Mouse (Mus musculus) MEL (cell line): Measurements from ENCODE around the gene Rp9. TPM values are rescaled to one million over a fixed set of nuclear protein-coding genes. Genes with fewer than 3 reads are reported as not detected.
A peak's percentile ranks its signal among the peaks of the same experiment; 100 is the strongest.

ENCODE experiments used
- DNase-seq: peaks from one replicate; pipeline ENCODE4 v3.0.0; 2011; ENCODE audit warnings: low read depth, low spot score
- H3K27ac ChIP-seq: 2 replicates; pipeline ENCODE4 v1.5.1; 2012; ENCODE audit warnings: low read depth, mild to moderate bottlenecking, control low read depth, low read length, moderate library complexity; ENCODE audit not compliant: control insufficient read depth
- H3K27me3 ChIP-seq, 2 experiments: fragments of 150-350 bp in 1 of 2; sonication (generic) in 1 of 2; 2 replicates each; pipeline ENCODE4 v1.6.1; 2012; ENCODE audit warnings: low read length in 2 of 2, mild to moderate bottlenecking in 2 of 2, improper control_type of control experiment in 1 of 2, moderate library complexity in 1 of 2; ENCODE audit not compliant: insufficient read depth in 2 of 2, control insufficient read depth in 1 of 2
- H3K36me3 ChIP-seq, 2 experiments: 2 replicates each; pipeline ENCODE4 v1.6.1; 2012 to 2014; ENCODE audit warnings: low read length in 2 of 2, improper control_type of control experiment in 1 of 2, inconsistent platforms in 1 of 2, mild to moderate bottlenecking in 1 of 2; ENCODE audit not compliant: insufficient read depth in 2 of 2, control insufficient read depth in 1 of 2
- H3K4me1 ChIP-seq, 2 experiments: fragments of 150-350 bp in 1 of 2; sonication (generic) in 1 of 2; 2 replicates each; pipeline ENCODE4 v1.6.1; 2012; ENCODE audit warnings: low read length in 2 of 2, improper control_type of control experiment in 1 of 2, mild to moderate bottlenecking in 1 of 2; ENCODE audit not compliant: insufficient read depth in 2 of 2, control insufficient read depth in 1 of 2
- H3K4me3 ChIP-seq, 2 experiments: fragments of 150-350 bp in 1 of 2; sonication (generic) in 1 of 2; 2 replicates each; pipeline ENCODE4 v1.5.1; 2012; ENCODE audit warnings: low read depth in 2 of 2, low read length in 2 of 2, mild to moderate bottlenecking in 2 of 2, moderate library complexity in 2 of 2, control low read depth in 1 of 2, improper control_type of control experiment in 1 of 2; ENCODE audit not compliant: control insufficient read depth in 1 of 2, insufficient read depth in 1 of 2
- H3K79me2 ChIP-seq: 2 replicates; pipeline ENCODE4 v1.6.1; 2012; ENCODE audit warnings: mild to moderate bottlenecking, low read length, moderate library complexity; ENCODE audit not compliant: control insufficient read depth, poor library complexity, insufficient read depth
- H3K9ac ChIP-seq: 2 replicates; pipeline ENCODE4 v1.6.1; 2012; ENCODE audit warnings: low read depth, mild to moderate bottlenecking, control low read depth, low read length, moderate library complexity; ENCODE audit not compliant: control insufficient read depth, poor library complexity, severe bottlenecking
- H3K9me3 ChIP-seq: fragments of 150-350 bp; sonication (generic); replicated peaks from 2 replicates; pipeline ENCODE4 v1.6.1; 2012; ENCODE audit warnings: mild to moderate bottlenecking, low read length, improper control_type of control experiment, moderate library complexity; ENCODE audit not compliant: insufficient read depth
- CHD1 ChIP-seq: IDR thresholded peaks from 2 replicates; pipeline ENCODE4 v1.6.1; 2012; ENCODE audit warnings: low read depth, mild to moderate bottlenecking, inconsistent platforms, low read length, improper control_type of control experiment
- CHD2 ChIP-seq: IDR thresholded peaks from 2 replicates; pipeline ENCODE4 v1.6.1; 2011; ENCODE audit warnings: low read length, improper control_type of control experiment
- CTCF ChIP-seq, 3 experiments: IDR thresholded peaks in 2 of 3; conservative IDR thresholded peaks in 1 of 3; 2 replicates each; pipeline ENCODE4 v1.5.1; 2011 to 2012; ENCODE audit warnings: low read length in 3 of 3, low read depth in 2 of 3, mild to moderate bottlenecking in 2 of 3, improper control_type of control experiment in 1 of 3, inconsistent platforms in 1 of 3, mixed read lengths in 1 of 3, moderate library complexity in 1 of 3; ENCODE audit not compliant: control insufficient read depth in 1 of 3, insufficient read depth in 1 of 3, poor library complexity in 1 of 3, severe bottlenecking in 1 of 3
- E2F4 ChIP-seq: IDR thresholded peaks from 2 replicates; pipeline ENCODE4 v1.6.1; 2011; ENCODE audit warnings: low read depth, low read length, improper control_type of control experiment, borderline replicate concordance
- ELF1 ChIP-seq: IDR thresholded peaks from 2 replicates; pipeline ENCODE4 v1.6.1; 2014; ENCODE audit warnings: low read depth, mild to moderate bottlenecking, inconsistent platforms, low read length, improper control_type of control experiment, moderate library complexity
- EP300 ChIP-seq, 2 experiments: IDR thresholded peaks; 2 replicates each; pipeline ENCODE4 v1.6.1; 2011; ENCODE audit warnings: improper control_type of control experiment in 2 of 2, low read length in 2 of 2, low read depth in 1 of 2, mild to moderate bottlenecking in 1 of 2
- ETS1 ChIP-seq: IDR thresholded peaks from 2 replicates; pipeline ENCODE4 v1.6.1; 2012; ENCODE audit warnings: low read depth, mild to moderate bottlenecking, inconsistent platforms, low read length, improper control_type of control experiment, moderate library complexity
- GABPA ChIP-seq: IDR thresholded peaks from 2 replicates; pipeline ENCODE4 v1.6.1; 2012; ENCODE audit warnings: low read depth, mild to moderate bottlenecking, inconsistent platforms, low read length, improper control_type of control experiment, moderate library complexity
- GATA1 ChIP-seq: IDR thresholded peaks from 2 replicates; pipeline ENCODE4 v1.6.1; 2011; ENCODE audit warnings: low read depth, low read length, improper control_type of control experiment
- HCFC1 ChIP-seq: IDR thresholded peaks from 2 replicates; pipeline ENCODE4 v1.6.1; 2012; ENCODE audit warnings: low read depth, mild to moderate bottlenecking, inconsistent platforms, low read length, improper control_type of control experiment, moderate library complexity
- KAT2A ChIP-seq: conservative IDR thresholded peaks from 2 replicates; pipeline ENCODE4 v1.6.1; 2012; ENCODE audit warnings: low read depth, low read length, improper control_type of control experiment, inconsistent platforms
- MAFK ChIP-seq: IDR thresholded peaks from 2 replicates; pipeline ENCODE4 v1.6.1; 2011; ENCODE audit warnings: low read depth, mild to moderate bottlenecking, low read length, improper control_type of control experiment, borderline replicate concordance
- MAX ChIP-seq: IDR thresholded peaks from 2 replicates; pipeline ENCODE4 v1.6.1; 2011; ENCODE audit warnings: low read length, improper control_type of control experiment
- MAZ ChIP-seq: IDR thresholded peaks from 2 replicates; pipeline ENCODE4 v1.6.1; 2012; ENCODE audit warnings: low read depth, mild to moderate bottlenecking, inconsistent platforms, low read length, improper control_type of control experiment
- MEF2A ChIP-seq: IDR thresholded peaks from 2 replicates; pipeline ENCODE4 v1.6.1; 2014; ENCODE audit warnings: low read depth, mild to moderate bottlenecking, inconsistent platforms, low read length, improper control_type of control experiment; ENCODE audit not compliant: poor library complexity, insufficient replicate concordance, severe bottlenecking; ENCODE audit errors: extremely low read depth
- MXI1 ChIP-seq: IDR thresholded peaks from 2 replicates; pipeline ENCODE4 v1.6.1; 2011; ENCODE audit warnings: mild to moderate bottlenecking, low read depth, low read length, improper control_type of control experiment
- MYB ChIP-seq: IDR thresholded peaks from 2 replicates; pipeline ENCODE4 v1.6.1; 2011; ENCODE audit warnings: mild to moderate bottlenecking, low read depth, low read length, improper control_type of control experiment
- NELFE ChIP-seq: IDR thresholded peaks from 2 replicates; pipeline ENCODE4 v1.6.1; 2011; ENCODE audit warnings: low read depth, low read length, improper control_type of control experiment
- POLR2A ChIP-seq, 2 experiments: IDR thresholded peaks; 2 replicates each; pipeline ENCODE4 v1.6.1; 2011 to 2012; ENCODE audit warnings: low read length in 2 of 2, mild to moderate bottlenecking in 2 of 2, control low read depth in 1 of 2, improper control_type of control experiment in 1 of 2, low read depth in 1 of 2, moderate library complexity in 1 of 2; ENCODE audit not compliant: control insufficient read depth in 1 of 2, insufficient read depth in 1 of 2, poor library complexity in 1 of 2
- POLR2AphosphoS2 ChIP-seq: IDR thresholded peaks from 2 replicates; pipeline ENCODE4 v1.6.1; 2011; ENCODE audit warnings: low read length, improper control_type of control experiment
- POLR2AphosphoS5 ChIP-seq: IDR thresholded peaks from 2 replicates; pipeline ENCODE4 v1.6.1; 2012; ENCODE audit warnings: low read depth, borderline replicate concordance, mild to moderate bottlenecking, inconsistent platforms, low read length, moderate library complexity, mixed read lengths
- RAD21 ChIP-seq: IDR thresholded peaks from 2 replicates; pipeline ENCODE4 v1.6.1; 2011; ENCODE audit warnings: mild to moderate bottlenecking, low read depth, low read length, improper control_type of control experiment
- RCOR1 ChIP-seq: IDR thresholded peaks from 2 replicates; pipeline ENCODE4 v1.6.1; 2012; ENCODE audit warnings: low read depth, mild to moderate bottlenecking, inconsistent platforms, low read length, improper control_type of control experiment
- SIN3A ChIP-seq: IDR thresholded peaks from 2 replicates; pipeline ENCODE4 v1.6.1; 2012; ENCODE audit warnings: low read length, improper control_type of control experiment, inconsistent platforms
- SMC3 ChIP-seq: IDR thresholded peaks from 2 replicates; pipeline ENCODE4 v1.6.1; 2011; ENCODE audit warnings: low read depth, low read length, improper control_type of control experiment
- TAL1 ChIP-seq: IDR thresholded peaks from 2 replicates; pipeline ENCODE4 v1.6.1; 2012; ENCODE audit warnings: mild to moderate bottlenecking, inconsistent platforms, low read length, moderate library complexity, mixed read lengths
- TBP ChIP-seq: IDR thresholded peaks from 2 replicates; pipeline ENCODE4 v1.8.0; 2011; ENCODE audit warnings: low read depth, low read length, improper control_type of control experiment
- TCF12 ChIP-seq: IDR thresholded peaks from 2 replicates; pipeline ENCODE4 v1.6.1; 2014; ENCODE audit warnings: low read depth, mild to moderate bottlenecking, inconsistent platforms, low read length, improper control_type of control experiment, moderate library complexity
- UBTF ChIP-seq: IDR thresholded peaks from 2 replicates; pipeline ENCODE4 v1.6.1; 2012; ENCODE audit warnings: low read depth, mild to moderate bottlenecking, inconsistent platforms, low read length, improper control_type of control experiment, moderate library complexity, borderline replicate concordance; ENCODE audit not compliant: insufficient read depth
- USF1 ChIP-seq: IDR thresholded peaks from 2 replicates; pipeline ENCODE4 v1.6.1; 2014; ENCODE audit warnings: low read depth, mild to moderate bottlenecking, inconsistent platforms, low read length, improper control_type of control experiment, moderate library complexity
- USF2 ChIP-seq, 2 experiments: IDR thresholded peaks; 2 replicates each; pipeline ENCODE4 v1.6.1; 2011 to 2012; ENCODE audit warnings: improper control_type of control experiment in 2 of 2, low read length in 2 of 2, borderline replicate concordance in 1 of 2, inconsistent platforms in 1 of 2, low read depth in 1 of 2, mild to moderate bottlenecking in 1 of 2; ENCODE audit not compliant: insufficient read depth in 1 of 2
- ZC3H11A ChIP-seq: IDR thresholded peaks from 2 replicates; pipeline ENCODE4 v1.6.1; 2012; ENCODE audit warnings: low read depth, mild to moderate bottlenecking, inconsistent platforms, low read length, improper control_type of control experiment
- ZKSCAN1 ChIP-seq: IDR thresholded peaks from 2 replicates; pipeline ENCODE4 v1.6.1; 2012; ENCODE audit warnings: low read depth, mild to moderate bottlenecking, inconsistent platforms, low read length, improper control_type of control experiment, moderate library complexity
- ZMIZ1 ChIP-seq: IDR thresholded peaks from 2 replicates; pipeline ENCODE4 v1.6.1; 2012; ENCODE audit warnings: low read depth, mild to moderate bottlenecking, inconsistent platforms, low read length, improper control_type of control experiment, moderate library complexity
- ZNF384 ChIP-seq: IDR thresholded peaks from 2 replicates; pipeline ENCODE4 v1.6.1; 2012; ENCODE audit warnings: low read depth, mild to moderate bottlenecking, inconsistent platforms, low read length, improper control_type of control experiment
- polyA plus RNA-seq, 2 experiments: library from polyadenylated mRNA; stranded (reverse) in 1 of 2; unstranded in 1 of 2; fragments of >175 nt in 1 of 2; fragments of >200 nt in 1 of 2; gene quantifications; 2 replicates each; pipeline versions ENCODE4 v1.2.1 to v1.2.4; 2012; ENCODE audit warnings: low replicate concordance in 2 of 2, low read depth in 1 of 2; ENCODE audit not compliant: insufficient read length in 2 of 2, insufficient read depth in 1 of 2, missing spikeins in 1 of 2
- total RNA-seq: library from RNA; depleted of rRNA; stranded (reverse); fragments of 300-350 nt; gene quantifications from 2 replicates; pipeline ENCODE4 v1.2.3, GENCODE M21; 2012

The Rp9 gene
- total and polyA plus RNA-seq, 3 experiments = 225 to 417 (median 405) TPM

- Histone ChIP-seq H3K4me3 (peak overlapping the region; percentile 38 to 45), H3K27ac (peak overlapping the region; percentile 80), H3K4me1 (peaks cover 26 to 27% of the 10 kb centered on the region in 2 experiments), H3K79me2 (no peaks in the 10 kb centered on the region), H3K36me3 (peaks cover 0 to 30% of the 10 kb centered on the region in 2 experiments; a peak in 2 of 4 replicates), H3K9me3 (no peaks in the 10 kb centered on the region), H3K9ac (peak overlapping the region; percentile 42), H3K27me3 (no peaks in the 10 kb centered on the region)
- peak; percentile 99 for DNase-seq
- TF ChIP-seq TBP = peak; percentile 61
- peak; percentile 97 for TF ChIP-seq MXI1
- peak; percentile 81 for TF ChIP-seq MAX
- peak; percentile 96; the same call in 1 of the 2 replicates for TF ChIP-seq CHD1
- 0 out of 2 replicates have a peak, but pooled peaks have one; percentile 20 for TF ChIP-seq SMC3
- TF ChIP-seq ZC3H11A = no peak; the same call in 1 of the 2 replicates
- peak; percentile 99 for TF ChIP-seq SIN3A
- peak; percentile 96 for TF ChIP-seq MYB
- peak; percentile 98 to 100 for TF ChIP-seq EP300 (IDR thresholded peaks at IDR 0.05; ENCODE audit: low read depth in 1 of 2, low read length in 2 of 2)
- 0 out of 2 replicates have a peak, but pooled peaks have one; percentile 61 for TF ChIP-seq GABPA
- peak; percentile 71 for TF ChIP-seq HCFC1
- TF ChIP-seq MAFK = peak; percentile 96
- TF ChIP-seq POLR2A (IDR thresholded peaks at IDR 0.05; ENCODE audit: control insufficient read depth in 1 of 2, insufficient read depth in 1 of 2, low read depth in 1 of 2, low read length in 2 of 2, poor library complexity in 1 of 2) = peak in 1 of 2 experiments; percentile 42; a peak in 1 of 4 replicates
- no peak; the same call in 1 of the 2 replicates for TF ChIP-seq RAD21
- peak; percentile 100 for TF ChIP-seq RCOR1
- TF ChIP-seq ZKSCAN1 = peak; percentile 35
- TF ChIP-seq UBTF = no peak
- peak; percentile 89; the same call in 1 of the 2 replicates for TF ChIP-seq MEF2A
- peak; percentile 66; the same call in 1 of the 2 replicates for TF ChIP-seq POLR2AphosphoS5
- peak; percentile 97; the same call in 1 of the 2 replicates for TF ChIP-seq POLR2AphosphoS2
- TF ChIP-seq ETS1 = peak; percentile 100
- 0 out of 2 replicates have a peak, but pooled peaks have one; percentile 39 for TF ChIP-seq E2F4
- peak; percentile 88 for TF ChIP-seq MAZ
- TF ChIP-seq ZNF384 = peak; percentile 63; the same call in 1 of the 2 replicates
- peak; percentile 68 for TF ChIP-seq TAL1
- TF ChIP-seq ELF1 = peak; percentile 62; the same call in 1 of the 2 replicates
- TF ChIP-seq CTCF (IDR thresholded peaks at IDR 0.05 in 2 of 3, conservative IDR thresholded peaks at IDR 0.05 in 1 of 3; ENCODE audit: control insufficient read depth in 1 of 3, insufficient read depth in 1 of 3, low read depth in 2 of 3, low read length in 3 of 3, poor library complexity in 1 of 3, severe bottlenecking in 1 of 3) = peak in 2 of 3 experiments; percentile 36 to 44; a peak in 3 of 6 replicates
- TF ChIP-seq KAT2A = peak; percentile 42
- TF ChIP-seq USF1 = no peak
- TF ChIP-seq ZMIZ1 = peak; percentile 75; the same call in 1 of the 2 replicates
- TF ChIP-seq USF2 (IDR thresholded peaks at IDR 0.05; ENCODE audit: borderline replicate concordance in 1 of 2, insufficient read depth in 1 of 2, low read depth in 1 of 2, low read length in 2 of 2) = no peak; a peak in 1 of 4 replicates
- TF ChIP-seq NELFE = peak; percentile 29; the same call in 1 of the 2 replicates
- peak; percentile 12; the same call in 1 of the 2 replicates for TF ChIP-seq CHD2
- TF ChIP-seq GATA1 = peak; percentile 99
- TF ChIP-seq TCF12 = peak; percentile 99
Measured at GRCm38 (mm10) chr9:22429533-22430241, 39.9 kb downstream of the Rp9 start.
